Mouse (Mus musculus) embryo, embryonic 11 days (tissue): ENCODE data around the gene Fgfr2.

Experiments used
- DNase-seq: peaks from one replicate; pipeline ENCODE4 v3.0.0-alpha.2; 2015

Fgfr2 gene

GRCm38 (mm10) chr7:132094666-132095065 lies 1028.5 kb downstream of the Fgfr2 start:
- DNase-seq: no peak

- DNase-seq: no peak
Observed at GRCm38 (mm10) chr7:132091551-132091950, 1031.6 kb downstream of the Fgfr2 start.

- no peak for DNase-seq
Observed at GRCm38 (mm10) chr7:132088606-132089005, 1034.5 kb downstream of the Fgfr2 start.

DNA sequence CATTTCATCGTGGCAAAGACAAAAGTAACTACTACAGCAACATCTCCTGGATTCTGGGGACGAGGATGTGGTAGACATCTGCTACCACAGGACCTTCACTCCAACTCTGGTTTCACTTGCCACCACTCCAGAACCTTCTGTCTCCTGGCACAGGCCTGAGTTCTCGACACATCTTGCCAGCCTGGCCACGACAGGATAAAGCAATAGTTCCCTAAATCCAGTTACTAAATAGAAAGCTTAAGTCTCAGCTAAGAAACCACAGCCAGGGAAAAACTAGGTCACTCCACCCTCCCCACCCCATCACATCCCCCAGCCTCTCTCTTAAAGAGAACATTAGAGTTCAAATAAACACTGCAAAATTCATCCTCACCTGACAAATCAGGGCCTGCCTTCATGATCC lies 1035.0 kb downstream of the Fgfr2 start:
- no peak for DNase-seq

DNA sequence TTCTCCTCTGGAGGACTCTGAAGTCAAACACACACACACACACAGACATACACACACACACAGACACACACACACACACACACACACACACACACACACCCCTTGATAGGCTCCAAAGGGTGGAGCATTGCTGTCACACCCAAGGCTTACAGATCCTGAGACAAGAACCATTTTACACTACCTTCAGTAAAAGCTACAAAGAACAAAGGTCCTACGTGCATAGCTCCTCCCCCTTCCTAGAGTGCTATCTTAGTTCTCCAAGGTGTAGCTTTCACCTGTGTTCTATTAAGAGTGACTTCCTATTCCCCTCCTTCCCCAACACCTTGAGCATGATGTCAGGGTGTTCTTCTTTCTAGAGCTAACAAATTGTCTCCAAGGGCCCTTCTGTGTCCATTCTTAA lies 1047.3 kb downstream of the Fgfr2 start:
- no peak for DNase-seq

DNA sequence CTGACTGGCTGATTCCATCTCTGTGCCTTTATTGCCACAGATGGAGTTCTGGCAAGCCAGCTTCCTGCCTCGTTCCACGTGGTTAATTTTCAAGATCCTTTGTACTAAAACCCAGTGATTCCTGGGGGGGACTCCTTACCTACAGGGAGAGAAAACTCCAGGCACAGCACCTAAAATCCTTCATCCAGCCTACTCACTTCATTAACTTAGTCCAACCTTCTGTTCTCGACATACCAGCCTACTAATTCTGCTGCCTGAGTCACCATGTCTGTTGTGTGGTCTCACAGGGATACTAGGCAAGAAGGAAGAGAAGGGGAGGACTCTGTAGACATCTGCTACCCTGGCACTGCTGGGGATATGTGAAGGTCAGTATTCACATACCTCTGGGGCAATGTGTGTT lies 1048.6 kb downstream of the Fgfr2 start:
- no peak for DNase-seq

GRCm38 (mm10) chr7:132070877-132071625 lies 1052.1 kb downstream of the Fgfr2 start:
- no peak for DNase-seq

- DNase-seq: no peak
Observed at GRCm38 (mm10) chr7:132067951-132068350, 1055.2 kb downstream of the Fgfr2 start.

GRCm38 (mm10) chr7:132067511-132067910 lies 1055.6 kb downstream of the Fgfr2 start:
- DNase-seq: no peak

- peak; percentile 36 for DNase-seq
Observed at GRCm38 (mm10) chr7:132060116-132060515, 1063.0 kb downstream of the Fgfr2 start.

GRCm38 (mm10) chr7:132056565-132056964 lies 1066.6 kb downstream of the Fgfr2 start:
- DNase-seq: no peak

DNA sequence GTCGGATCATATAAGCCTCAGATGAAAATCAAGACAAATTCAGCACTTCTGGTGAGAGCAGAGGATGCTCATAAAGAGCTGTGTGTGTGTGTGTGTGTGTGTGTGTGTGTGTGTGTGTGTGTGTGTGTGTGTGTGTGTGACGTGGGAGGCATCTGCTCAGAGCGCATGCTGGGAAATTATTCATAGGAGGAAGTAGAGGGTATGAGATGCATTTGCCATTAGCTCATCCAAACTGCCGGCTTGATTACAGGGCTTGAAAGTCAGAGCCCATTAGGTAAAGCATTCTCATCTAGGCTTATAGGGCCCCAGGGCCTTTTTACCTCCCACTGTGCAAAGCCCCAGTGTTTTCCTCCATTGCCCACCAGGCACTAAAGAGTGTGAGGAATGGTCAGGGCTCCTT lies 1076.5 kb downstream of the Fgfr2 start:
- DNase-seq: no peak

GRCm38 (mm10) chr7:132031940-132032531 lies 1091.1 kb downstream of the Fgfr2 start:
- DNase-seq: no peak

GRCm38 (mm10) chr7:132026671-132027070 lies 1096.5 kb downstream of the Fgfr2 start:
- DNase-seq: no peak

DNA sequence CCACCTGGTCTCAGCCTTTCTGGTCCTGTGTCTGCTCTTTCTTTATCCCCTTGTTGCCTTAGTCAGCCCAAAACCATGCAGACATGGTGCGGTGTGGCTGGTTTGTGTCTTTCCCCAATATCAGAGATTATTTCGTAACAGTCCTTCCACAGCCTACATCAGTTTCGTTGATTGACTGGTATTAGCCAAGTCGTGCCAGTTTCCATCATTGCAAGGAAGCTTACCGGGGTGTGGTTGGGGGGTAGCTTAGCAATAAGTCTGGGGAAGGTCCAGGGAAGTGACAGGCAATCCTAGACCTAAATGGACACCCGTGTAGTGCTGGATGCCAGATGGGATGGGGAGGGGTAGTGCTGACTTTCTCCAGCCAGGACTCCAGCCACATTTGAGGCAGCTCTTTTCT lies 1097.6 kb downstream of the Fgfr2 start:
- DNase-seq: no peak

DNA sequence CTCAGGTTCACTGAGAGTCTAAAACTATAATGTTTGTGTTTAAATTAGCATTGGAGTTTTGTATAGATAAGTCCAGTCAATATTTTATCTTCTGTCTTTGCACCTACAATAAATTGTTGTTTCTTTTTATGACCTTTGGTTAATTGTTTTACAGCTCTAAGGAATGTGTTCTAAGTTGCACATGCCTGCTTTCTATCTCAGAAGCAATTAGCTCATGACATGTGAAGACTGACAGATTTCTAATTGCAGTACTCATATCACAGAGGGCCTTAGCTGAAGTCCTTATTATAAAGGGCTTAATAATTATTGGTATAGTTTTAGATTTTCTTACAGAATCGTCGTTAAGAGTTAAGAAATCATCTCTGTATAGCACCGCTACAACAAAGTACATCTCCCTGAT lies 1107.2 kb downstream of the Fgfr2 start:
- no peak for DNase-seq

- peak; percentile 41 for DNase-seq
Observed at GRCm38 (mm10) chr7:132015193-132015592, 1108.0 kb downstream of the Fgfr2 start.

- DNase-seq: no peak
Observed at GRCm38 (mm10) chr7:132013970-132014369, 1109.2 kb downstream of the Fgfr2 start.

DNA sequence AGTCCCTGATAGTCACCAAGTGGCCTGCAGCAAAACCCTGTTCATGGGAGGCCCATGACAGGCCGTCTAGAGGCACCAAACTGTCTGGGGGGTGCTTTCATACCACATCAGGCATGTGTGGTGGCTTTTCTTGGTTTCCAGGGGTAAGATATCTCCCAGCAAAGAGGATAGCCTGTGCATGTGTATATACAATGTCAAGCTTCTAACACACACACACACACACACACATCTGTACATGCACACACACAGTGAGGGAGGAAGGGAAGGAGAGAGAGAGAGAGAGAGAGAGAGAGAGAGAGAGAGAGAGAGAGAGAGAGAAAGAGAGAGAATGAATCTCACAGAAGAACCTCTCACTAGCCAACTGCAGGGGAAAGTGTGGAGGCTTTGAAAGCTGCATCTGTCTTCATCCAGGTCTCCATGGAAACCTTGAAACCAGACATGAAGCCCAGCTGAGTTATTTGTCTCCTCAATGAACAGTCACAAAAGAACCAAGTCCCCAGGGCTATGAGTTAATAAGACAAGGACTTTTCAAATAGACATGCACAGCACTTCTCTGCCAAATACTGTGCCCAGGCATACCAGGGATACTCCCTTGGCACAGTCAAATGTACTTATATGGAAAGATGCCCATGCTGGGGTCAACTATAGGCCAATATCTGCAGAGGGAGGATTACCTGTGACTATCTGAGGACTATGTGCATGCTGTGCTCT lies 1110.0 kb downstream of the Fgfr2 start:
- peak; percentile 41 for DNase-seq

DNA sequence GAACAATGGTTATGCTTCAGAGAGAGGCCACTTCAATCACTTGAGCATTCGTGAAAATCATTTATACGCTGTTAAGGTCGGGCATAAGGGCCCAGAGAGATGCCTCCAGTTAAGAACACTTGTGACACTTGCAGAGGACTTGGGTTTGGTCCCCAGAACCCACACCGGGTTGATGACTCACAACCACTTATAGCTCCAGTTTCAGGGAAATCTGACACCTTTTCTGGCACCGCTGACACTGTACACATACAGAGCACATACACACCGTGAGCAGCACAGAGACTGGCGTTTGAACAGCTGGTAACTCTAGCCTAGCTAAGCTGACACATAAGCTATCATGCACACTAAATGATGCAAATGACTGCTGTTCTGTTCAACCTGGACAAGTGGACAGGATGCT lies 1114.1 kb downstream of the Fgfr2 start:
- DNase-seq: no peak

GRCm38 (mm10) chr7:132005996-132006696 lies 1117.0 kb downstream of the Fgfr2 start:
- no peak for DNase-seq

GRCm38 (mm10) chr7:131992873-131993272 lies 1130.3 kb downstream of the Fgfr2 start:
- no peak for DNase-seq

DNA sequence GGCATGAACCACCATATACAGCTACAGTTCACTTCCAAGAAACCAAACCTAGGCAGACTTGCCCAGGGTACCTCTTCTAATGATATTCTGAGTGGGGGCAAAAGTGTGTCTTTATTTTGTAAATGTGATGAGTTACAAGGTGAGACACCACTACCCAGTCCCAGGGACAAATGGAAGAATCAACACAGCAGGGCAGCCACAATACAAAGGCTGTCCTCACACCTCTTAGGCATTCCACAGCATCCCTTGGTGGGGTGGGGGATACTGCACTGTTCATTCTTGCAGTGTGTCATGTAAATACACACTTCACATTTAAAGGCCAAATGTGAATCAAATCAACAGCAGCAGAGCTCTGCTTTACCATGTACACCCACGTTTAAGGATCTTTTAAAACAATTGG lies 1130.9 kb downstream of the Fgfr2 start:
- DNase-seq: no peak
